Mouse (Mus musculus): ENCODE measurements at regions not wholly inside any gene's neighbourhood (a gene's known extent, or its start where the extent isn't known, plus 50 kb on each side); places are given as distances from the start of the nearest gene placed in this dataset.

GRCm38 (mm10) chr3:21507655-21508054 lies 568.8 kb upstream of the Tbl1xr1 start:
- DNase-seq (ENCODE audit: low read depth, low spot score) = no peak

GRCm38 (mm10) chr3:21512081-21512480 lies 564.4 kb upstream of the Tbl1xr1 start:
- no peak for DNase-seq (ENCODE audit: low read depth, low spot score)

GRCm38 (mm10) chr3:21524426-21524937 lies 552.0 kb upstream of the Tbl1xr1 start:
- no peak for DNase-seq (ENCODE audit: low read depth, low spot score)

- DNase-seq (ENCODE audit: low read depth, low spot score) = no peak
Measured at GRCm38 (mm10) chr3:21530862-21531261, 545.6 kb upstream of the Tbl1xr1 start.

GRCm38 (mm10) chr3:21539138-21539537 lies 537.3 kb upstream of the Tbl1xr1 start:
- no peak for DNase-seq (ENCODE audit: low read depth, low spot score)

GRCm38 (mm10) chr3:21544456-21544855 lies 532.0 kb upstream of the Tbl1xr1 start:
- DNase-seq (ENCODE audit: low read depth, low spot score) = no peak

- DNase-seq (ENCODE audit: low read depth, low spot score) = no peak
Measured at GRCm38 (mm10) chr3:21545156-21545893, 531.1 kb upstream of the Tbl1xr1 start.

GRCm38 (mm10) chr3:21546411-21546810 lies 530.0 kb upstream of the Tbl1xr1 start:
- DNase-seq (ENCODE audit: low read depth, low spot score) = no peak

GRCm38 (mm10) chr3:21549671-21550070 lies 526.8 kb upstream of the Tbl1xr1 start:
- no peak for DNase-seq (ENCODE audit: low read depth, low spot score)

GRCm38 (mm10) chr3:21553159-21553758 lies 523.2 kb upstream of the Tbl1xr1 start:
- no peak for DNase-seq (ENCODE audit: low read depth, low spot score)

- DNase-seq (ENCODE audit: low read depth, low spot score) = no peak
Measured at GRCm38 (mm10) chr3:21553859-21554258, 522.6 kb upstream of the Tbl1xr1 start.

GRCm38 (mm10) chr3:21557963-21558441 lies 518.5 kb upstream of the Tbl1xr1 start:
- DNase-seq (ENCODE audit: low read depth, low spot score) = no peak

GRCm38 (mm10) chr3:21562771-21563312 lies 513.6 kb upstream of the Tbl1xr1 start:
- DNase-seq (ENCODE audit: low read depth, low spot score) = no peak

GRCm38 (mm10) chr3:21563454-21563853 lies 513.0 kb upstream of the Tbl1xr1 start:
- DNase-seq (ENCODE audit: low read depth, low spot score) = no peak

- DNase-seq (ENCODE audit: low read depth, low spot score) = no peak
Measured at GRCm38 (mm10) chr3:21564211-21564781, 512.2 kb upstream of the Tbl1xr1 start.

GRCm38 (mm10) chr3:21564847-21565485 lies 511.5 kb upstream of the Tbl1xr1 start:
- no peak for DNase-seq (ENCODE audit: low read depth, low spot score)

GRCm38 (mm10) chr3:21569721-21570120 lies 506.7 kb upstream of the Tbl1xr1 start:
- no peak for DNase-seq (ENCODE audit: low read depth, low spot score)

- no peak for DNase-seq (ENCODE audit: low read depth, low spot score)
Measured at GRCm38 (mm10) chr3:21578635-21579034, 497.8 kb upstream of the Tbl1xr1 start.

- no peak for DNase-seq (ENCODE audit: low read depth, low spot score)
Measured at GRCm38 (mm10) chr3:21582122-21582521, 494.3 kb upstream of the Tbl1xr1 start.

GRCm38 (mm10) chr3:21585767-21586166 lies 490.7 kb upstream of the Tbl1xr1 start:
- no peak for DNase-seq (ENCODE audit: low read depth, low spot score)

GRCm38 (mm10) chr3:21606846-21607245 lies 469.6 kb upstream of the Tbl1xr1 start:
- no peak for DNase-seq (ENCODE audit: low read depth, low spot score)

- DNase-seq (ENCODE audit: low read depth, low spot score) = no peak
Measured at GRCm38 (mm10) chr3:21610231-21610630, 466.2 kb upstream of the Tbl1xr1 start.
